8 mouse cellular contexts compared by ENCODE assay signal in genomic region chr9:121337216-121337937, GRCm38 (mm10). TPM values are rescaled to one million over a fixed set of nuclear protein-coding genes. Genes with fewer than 3 reads are reported as not detected.
DNase-seq lines count a peak whose midpoint lies in the region; ATAC-seq and TF ChIP-seq lines count a peak whose summit lies in the region.

No protein-coding gene starts in this region.

- TF ChIP-seq POLR2A in ES-Bruce4 (IDR thresholded peaks at IDR 0.05; ENCODE audit: insufficient read depth, low read length), result no peak

- H3K9me3 ChIP-seq in ES-Bruce4 (replicated peaks; ENCODE audit: control insufficient read depth, insufficient read depth, low read length, poor library complexity, severe bottlenecking), result no peaks in the 10 kb centered on the region
- H3K9me3 ChIP-seq in heart, embryonic 15.5 days (replicated peaks), result no peaks in the 10 kb centered on the region
- no peaks in the 10 kb centered on the region for H3K9me3 ChIP-seq in lung, embryonic 14.5 days (ENCODE audit: low read depth, low read length)
- no peaks in the 10 kb centered on the region for H3K9me3 ChIP-seq in stomach, embryonic 15.5 days
- no peaks in the 10 kb centered on the region for H3K9me3 ChIP-seq in liver, postnatal 0 days (ENCODE audit: low read length)

- peaks cover 16% of the 10 kb centered on the region for H3K4me1 ChIP-seq in ES-Bruce4 (ENCODE audit: control insufficient read depth, insufficient read depth, low read length)
- peaks cover 71% of the 10 kb centered on the region for H3K4me1 ChIP-seq in heart, embryonic 15.5 days (replicated peaks)
- H3K4me1 ChIP-seq in lung, embryonic 14.5 days (ENCODE audit: insufficient read depth), result peaks cover 32% of the 10 kb centered on the region
- H3K4me1 ChIP-seq in stomach, embryonic 15.5 days, result peaks cover 48% of the 10 kb centered on the region
- peaks cover 4% of the 10 kb centered on the region for H3K4me1 ChIP-seq in liver, postnatal 0 days (ENCODE audit: insufficient read depth)

- no peaks in the 10 kb centered on the region for H3K36me3 ChIP-seq in ES-Bruce4 (ENCODE audit: control insufficient read depth, insufficient read depth, low read length, poor library complexity, severe bottlenecking)
- no peaks in the 10 kb centered on the region for H3K36me3 ChIP-seq in heart, embryonic 15.5 days
- H3K36me3 ChIP-seq in lung, embryonic 14.5 days (ENCODE audit: insufficient read depth), result no peaks in the 10 kb centered on the region
- no peaks in the 10 kb centered on the region for H3K36me3 ChIP-seq in stomach, embryonic 15.5 days
- no peaks in the 10 kb centered on the region; the same call in 1 of the 2 replicates for H3K36me3 ChIP-seq in liver, postnatal 0 days (replicated peaks; ENCODE audit: insufficient read depth, low read length)

- no peak overlapping the region for H3K9ac ChIP-seq in ES-Bruce4 (ENCODE audit: low read depth, poor library complexity, severe bottlenecking)
- H3K9ac ChIP-seq in heart, embryonic 15.5 days, result no peak overlapping the region
- no peak overlapping the region for H3K9ac ChIP-seq in lung, embryonic 14.5 days
- H3K9ac ChIP-seq in stomach, embryonic 15.5 days, result no peak overlapping the region
- no peak overlapping the region for H3K9ac ChIP-seq in liver, postnatal 0 days (replicated peaks)

- TF ChIP-seq EP300 in ES-Bruce4 (IDR thresholded peaks at IDR 0.05; ENCODE audit: insufficient read depth, low read depth, low read length), result peak; percentile 94
- TF ChIP-seq EP300 in liver, postnatal 0 days (IDR thresholded peaks at IDR 0.05; ENCODE audit: low read depth), result no peak

- 55% methylated on average over 9 of the region's 9 CpGs for WGBS in heart, embryonic 15.5 days
- WGBS in lung, embryonic 14.5 days, result 51% methylated on average over 9 of the region's 9 CpGs
- 55% methylated on average over 9 of the region's 9 CpGs for WGBS in stomach, embryonic 15.5 days
- 66% methylated on average over 9 of the region's 9 CpGs for WGBS in liver, postnatal 0 days (ENCODE audit: insufficient replicate concordance)

- 0 out of 2 replicates have a peak overlapping the region, but pooled peaks have one; percentile 2 for H3K4me3 ChIP-seq in ES-Bruce4 (ENCODE audit: low read depth, low read length)
- H3K4me3 ChIP-seq in heart, embryonic 15.5 days, result no peak overlapping the region
- H3K4me3 ChIP-seq in lung, embryonic 14.5 days (ENCODE audit: low read depth, low read length), result no peak overlapping the region
- no peak overlapping the region for H3K4me3 ChIP-seq in stomach, embryonic 15.5 days (replicated peaks)
- no peak overlapping the region for H3K4me3 ChIP-seq in liver, postnatal 0 days (ENCODE audit: low read depth, low read length)

- peak; percentile 61 for DNase-seq in embryo, embryonic 10.5 days (ENCODE audit: low spot score)
- DNase-seq in lung, embryonic 14.5 days, result peak; percentile 81
- DNase-seq in c-Kit-positive CD71-positive TER-119-positive erythroid progenitor cells, embryonic 14.5 days (ENCODE audit: low spot score), result no peak
- no peak for DNase-seq in liver, postnatal 0 days
- DNase-seq in right cerebral cortex, postnatal 36 days (ENCODE audit: low spot score in 2 of 2), result no peak

- no peaks in the 10 kb centered on the region for H3K27me3 ChIP-seq in ES-Bruce4 (ENCODE audit: control insufficient read depth, insufficient read depth, low read length, poor library complexity, severe bottlenecking)
- H3K27me3 ChIP-seq in heart, embryonic 15.5 days, result no peaks in the 10 kb centered on the region
- H3K27me3 ChIP-seq in lung, embryonic 14.5 days (ENCODE audit: insufficient read depth, low read length), result no peaks in the 10 kb centered on the region
- no peaks in the 10 kb centered on the region for H3K27me3 ChIP-seq in stomach, embryonic 15.5 days (replicated peaks)
- no peaks in the 10 kb centered on the region for H3K27me3 ChIP-seq in liver, postnatal 0 days (ENCODE audit: insufficient read depth, low read length)

- peak; percentile 25 for ATAC-seq in heart, embryonic 15.5 days (replicated peaks; ENCODE audit: insufficient number of reproducible peaks, insufficient read depth, low FRiP score, low read depth)
- ATAC-seq in lung, embryonic 14.5 days (ENCODE audit: insufficient read depth), result peak; percentile 58
- peak; percentile 59 for ATAC-seq in stomach, embryonic 15.5 days (ENCODE audit: insufficient read depth, low FRiP score, low read depth)
- no peak for ATAC-seq in liver, postnatal 0 days

- H3K27ac ChIP-seq in ES-Bruce4 (ENCODE audit: insufficient read depth, low read length), result peak overlapping the region; percentile 93
- peak overlapping the region; percentile 79 for H3K27ac ChIP-seq in heart, embryonic 15.5 days
- H3K27ac ChIP-seq in lung, embryonic 14.5 days (ENCODE audit: low read depth), result peak overlapping the region; percentile 78
- H3K27ac ChIP-seq in stomach, embryonic 15.5 days, result peak overlapping the region; percentile 77
- H3K27ac ChIP-seq in liver, postnatal 0 days (ENCODE audit: low read depth), result no peak overlapping the region

- H3K4me2 ChIP-seq in heart, embryonic 15.5 days, result peak overlapping the region; percentile 23
- H3K4me2 ChIP-seq in lung, embryonic 14.5 days, result no peak overlapping the region
- H3K4me2 ChIP-seq in stomach, embryonic 15.5 days, result no peak overlapping the region
- H3K4me2 ChIP-seq in liver, postnatal 0 days (ENCODE audit: low read depth, low read length), result no peak overlapping the region

- no peak for TF ChIP-seq CTCF in ES-Bruce4 (IDR thresholded peaks at IDR 0.05; ENCODE audit: low read depth, low read length)
- no peak for TF ChIP-seq CTCF in lung, embryonic 14.5 days (IDR thresholded peaks at IDR 0.05; ENCODE audit: low read depth)
- TF ChIP-seq CTCF in liver, postnatal 0 days (IDR thresholded peaks at IDR 0.05; ENCODE audit: low read depth), result no peak

RNA-seq across cellular contexts. Expression of gene Trak1, which starts 40.1 kb away (rescaled TPM):
- polyA plus RNA-seq in ES-Bruce4 (2011; ENCODE audit: insufficient read depth, insufficient read length, low read depth, missing spikeins), result 40.3 and 44.1 TPM in 2 replicates
- polyA plus RNA-seq in heart, embryonic 15.5 days (2015; fragmentation: Nextera tagmentation; extraction: Ambion mirVana), result 37.0 and 46.4 TPM in 2 replicates
- 20.8 and 20.9 TPM in 2 replicates for polyA plus RNA-seq in lung, embryonic 14.5 days (2014; fragmentation: Nextera tagmentation; extraction: Ambion mirVana)
- polyA plus RNA-seq in stomach, embryonic 15.5 days (2015; fragmentation: Nextera tagmentation; extraction: Ambion mirVana), result 20.7 and 21.3 TPM in 2 replicates
- 4.9 and 5.1 TPM in 2 replicates for polyA plus RNA-seq in liver, postnatal 0 days (2015; fragmentation: Nextera tagmentation; extraction: Ambion mirVana)

Comparison
In these comparisons a context has a peak if more than half of its experiments do, and no peak if none do; other contexts are left out.
1. DNase-seq: peak in embryo, embryonic 10.5 days (single experiment) and lung, embryonic 14.5 days (single experiment); none in c-Kit-positive CD71-positive TER-119-positive erythroid progenitor cells, embryonic 14.5 days (single experiment), liver, postnatal 0 days (single experiment) and right cerebral cortex, postnatal 36 days (0 of 2).